Mouse (Mus musculus) embryonic stem cell, embryonic (primary cell): ENCODE measurements around the gene H2al1a.
"Not testable (repeated sequence)": the region's sequence is repeated elsewhere in the genome, so short reads cannot be mapped to it uniquely, and the experiment has no call there.

Source experiments
- CTCF ChIA-PET, 4 experiments: fragments of 300-600 bp in 2 of 4; fragments of 350-600 bp in 2 of 4; sonication (Branson Sonifier 250); formaldehyde crosslinking; loops; one replicate each; lab custom pipeline; 2022; ENCODE audit warnings: inconsistent platforms in 2 of 4; lab: Charles Lee
- POLR2A ChIA-PET, 4 experiments: fragments of 300-600 bp in 2 of 4; fragments of 350-600 bp in 2 of 4; sonication (Branson Sonifier 250); formaldehyde crosslinking; loops; one replicate each; lab custom pipeline; 2022; ENCODE audit warnings: antibody characterized with exemption in 4 of 4, inconsistent platforms in 1 of 4; lab: Charles Lee

The H2al1a gene

GRCm38 (mm10) chrX:11298957-11299356 lies at the start of gene H2al1a:
H2al1a (plus strand) TSS chrX:11299257.
- CTCF ChIA-PET, POLR2A ChIA-PET: not testable (repeated sequence)

GRCm38 (mm10) chrX:11250155-11250554 lies 48.9 kb upstream of the H2al1a start:
- CTCF ChIA-PET: interaction anchor here in 1 of 4 experiments (0.6 kb wide), 1 partner anchor 9 kb away, joined by 3 read pairs; no protein-coding TSS in a partner anchor

GRCm38 (mm10) chrX:11254062-11254461 lies 45.0 kb upstream of the H2al1a start:
- ChIA-PET POLR2A (interaction anchor here in 1 of 4 experiments (1.5 kb wide), 1 partner anchor 13 kb away, joined by 3 read pairs; no protein-coding TSS in a partner anchor), CTCF (no interaction called here)

More at GRCm38 (mm10) chrX:11250155-11250554, 48.9 kb upstream of the H2al1a start:
- POLR2A ChIA-PET: interaction anchor here in 1 of 4 experiments (0.7 kb wide), 1 partner anchor 86 kb away, joined by 3 read pairs; no protein-coding TSS in a partner anchor

- ChIA-PET CTCF (no interaction called here), POLR2A (interaction anchor here in 1 of 4 experiments (1.5 kb wide), 1 partner anchor 14 kb away, joined by 3 read pairs; no protein-coding TSS in a partner anchor)
Observed at GRCm38 (mm10) chrX:11254521-11255207, 44.4 kb upstream of the H2al1a start.

GRCm38 (mm10) chrX:11255564-11256360 lies 43.3 kb upstream of the H2al1a start:
- POLR2A ChIA-PET: no interaction called here

GRCm38 (mm10) chrX:11264918-11265317 lies 34.1 kb upstream of the H2al1a start:
- CTCF ChIA-PET: no interaction called here
- POLR2A ChIA-PET: no interaction called here

More at GRCm38 (mm10) chrX:11255564-11256360, 43.3 kb upstream of the H2al1a start:
- CTCF ChIA-PET: no interaction called here

- ChIA-PET POLR2A (interaction anchor here in 2 of 4 experiments (0.5 to 0.6 kb wide), 2 partner anchors 735 to 1237 kb away, joined by 3 to 12 read pairs; no protein-coding TSS in a partner anchor), CTCF (no interaction called here)
Observed at GRCm38 (mm10) chrX:11267791-11268190, 31.3 kb upstream of the H2al1a start.

GRCm38 (mm10) chrX:11269074-11269473 lies 30.0 kb upstream of the H2al1a start:
- POLR2A ChIA-PET: no interaction called here
- CTCF ChIA-PET: no interaction called here

GRCm38 (mm10) chrX:11273190-11273589 lies 25.9 kb upstream of the H2al1a start:
- ChIA-PET CTCF (no interaction called here), POLR2A (no interaction called here)

GRCm38 (mm10) chrX:11277083-11277482 lies 22.0 kb upstream of the H2al1a start:
- CTCF ChIA-PET: no interaction called here

GRCm38 (mm10) chrX:11280741-11281140 lies 18.3 kb upstream of the H2al1a start:
- ChIA-PET CTCF (no interaction called here), POLR2A (no interaction called here)

More at GRCm38 (mm10) chrX:11277083-11277482, 22.0 kb upstream of the H2al1a start:
- POLR2A ChIA-PET: no interaction called here

GRCm38 (mm10) chrX:11288306-11288882 lies 10.7 kb upstream of the H2al1a start:
- POLR2A ChIA-PET: interaction anchor here in 1 of 4 experiments (0.6 kb wide), 1 partner anchor 908 kb away, joined by 3 read pairs; no protein-coding TSS in a partner anchor
- CTCF ChIA-PET: interaction anchor here in 1 of 4 experiments (0.6 kb wide), 1 partner anchor 406 kb away, joined by 9 read pairs; no protein-coding TSS in a partner anchor

GRCm38 (mm10) chrX:11289244-11289643 lies 9.8 kb upstream of the H2al1a start:
- ChIA-PET POLR2A (interaction anchor here in 1 of 4 experiments (1.4 kb wide), 1 partner anchor 11 kb away, joined by 3 read pairs; no protein-coding TSS in a partner anchor), CTCF (interaction anchor here in 1 of 4 experiments (0.6 kb wide), 1 partner anchor 1732 kb away, joined by 3 read pairs; no protein-coding TSS in a partner anchor)

GRCm38 (mm10) chrX:11302132-11302531 lies 3.1 kb downstream of the H2al1a start, which contains the start of gene H2al1b:
H2al1b (plus strand) TSS chrX:11302432.
- CTCF ChIA-PET: not testable (repeated sequence)

GRCm38 (mm10) chrX:11305355-11305754 lies 6.3 kb downstream of the H2al1a start, which contains the start of gene H2al1c:
H2al1c (plus strand) TSS chrX:11305655.
- POLR2A ChIA-PET, CTCF ChIA-PET: not testable (repeated sequence)

More at GRCm38 (mm10) chrX:11302132-11302531, 3.1 kb downstream of the H2al1a start, which contains the start of gene H2al1b:
- POLR2A ChIA-PET: not testable (repeated sequence)

- CTCF ChIA-PET, POLR2A ChIA-PET: not testable (repeated sequence)
Observed at GRCm38 (mm10) chrX:11308524-11308923, 9.5 kb downstream of the H2al1a start, which contains the start of gene H2al1d. H2al1d (plus strand) TSS chrX:11308824.

- CTCF ChIA-PET, POLR2A ChIA-PET: not testable (repeated sequence)
Observed at GRCm38 (mm10) chrX:11311634-11312033, 12.6 kb downstream of the H2al1a start, which contains the start of gene H2al1e. H2al1e (plus strand) TSS chrX:11311934.

- CTCF ChIA-PET, POLR2A ChIA-PET: not testable (repeated sequence)
Observed at GRCm38 (mm10) chrX:11314858-11315257, 15.8 kb downstream of the H2al1a start, which contains the start of gene H2al1f. H2al1f (plus strand) TSS chrX:11315158.

- POLR2A ChIA-PET, CTCF ChIA-PET: not testable (repeated sequence)
Observed at GRCm38 (mm10) chrX:11317956-11318355, 18.9 kb downstream of the H2al1a start, which contains the start of gene H2al1g. H2al1g (plus strand) TSS chrX:11318256.
